Mouse (Mus musculus): ENCODE data around the gene Cdpf1. TPM values are rescaled to one million over a fixed set of nuclear protein-coding genes. Genes with fewer than 3 reads are reported as not detected.
A peak's percentile ranks its signal among the peaks of the same experiment; 100 is the strongest.

Cdpf1 gene
- total and polyA plus RNA-seq, 3 experiments = 10.9 to 14.7 (median 14.7) TPM

DNA sequence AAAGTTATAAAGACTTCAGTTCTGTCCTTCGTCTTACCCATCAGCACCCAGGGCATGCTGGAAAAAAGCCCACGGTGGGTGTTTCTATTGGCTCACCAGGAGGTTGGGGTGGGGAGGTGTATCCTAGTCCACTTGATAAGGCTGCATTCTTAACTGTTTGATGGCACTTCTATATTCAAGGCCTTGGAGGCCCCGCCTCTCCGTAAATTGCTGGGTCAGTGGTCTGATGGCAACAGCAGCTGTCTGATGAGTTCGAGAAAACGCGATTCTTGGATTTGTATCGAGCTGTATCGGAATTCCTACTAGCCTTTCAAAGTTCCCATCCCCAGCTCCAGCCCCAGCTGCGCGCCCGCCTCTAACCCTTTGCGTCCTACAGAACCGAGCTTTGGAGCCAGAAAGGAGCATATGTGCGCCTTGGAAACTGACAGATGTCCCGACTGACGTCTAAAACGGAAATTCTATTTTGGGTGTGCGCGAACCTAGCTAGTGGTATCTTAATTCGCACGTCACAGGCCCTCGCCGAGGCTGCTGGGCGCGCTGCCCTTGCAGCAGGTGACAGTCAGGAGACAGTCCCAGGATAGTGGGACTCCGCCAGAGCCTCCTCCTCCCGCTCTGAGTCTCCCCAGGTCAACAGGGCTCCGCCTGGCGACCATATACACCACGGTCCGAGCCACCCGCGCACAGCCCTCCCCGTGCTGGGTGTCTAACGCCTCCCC lies 533 bp downstream of the Cdpf1 start:
- peaks cover 26% of the 10 kb centered on the region for H3K36me3 ChIP-seq (replicated peaks)
- TF ChIP-seq GATA2 (IDR thresholded peaks at IDR 0.05; ENCODE audit: borderline replicate concordance, low read depth, low read length) (no peak), CTCF (IDR thresholded peaks at IDR 0.05; ENCODE audit: low read depth, low read length) (no peak), GATA1 (IDR thresholded peaks at IDR 0.05; ENCODE audit: borderline replicate concordance, low read length) (no peak), POLR2AphosphoS5 (IDR thresholded peaks at IDR 0.05; ENCODE audit: insufficient replicate concordance, low read depth, low read length) (no peak)
- ATAC-seq (ENCODE audit: extremely low read depth, insufficient number of reproducible peaks, low FRiP score, poor library complexity, severe bottlenecking) = peak; percentile 57

DNA sequence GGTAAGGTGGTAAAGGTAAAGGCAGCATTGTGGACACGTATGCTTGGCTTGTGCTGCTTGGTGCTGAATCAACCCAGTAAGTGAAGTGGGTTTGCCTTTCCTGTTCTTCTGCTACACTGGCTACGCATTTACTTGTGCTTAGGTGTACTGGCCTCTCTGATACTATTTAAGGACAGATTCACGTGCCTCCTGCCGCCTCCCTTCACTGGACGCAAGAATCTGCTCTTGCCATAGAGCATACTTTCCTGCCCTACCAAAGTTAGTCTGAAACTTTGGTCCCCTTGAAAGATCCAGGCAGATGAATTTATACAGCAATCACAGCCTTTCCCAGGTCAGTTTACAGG lies 1.1 kb downstream of the Cdpf1 start:
- Histone ChIP-seq H3K9me3 (replicated peaks) (no peaks in the 10 kb centered on the region), H3K4me1 (ENCODE audit: insufficient read depth, low read depth, low read length) (peaks cover 49% of the 10 kb centered on the region), H3K36me3 (replicated peaks) (peaks cover 26% of the 10 kb centered on the region), H3K27me3 (ENCODE audit: insufficient read depth, low read length) (peaks cover 5% of the 10 kb centered on the region; the same call in 1 of the 2 replicates), H3K4me3 (ENCODE audit: low read depth, low read length) (peak overlapping the region; percentile 86; the same call in 1 of the 2 replicates)
- TF ChIP-seq CTCF (IDR thresholded peaks at IDR 0.05; ENCODE audit: low read depth, low read length) = no peak
- no peak for TF ChIP-seq TAL1 (conservative IDR thresholded peaks at IDR 0.05; ENCODE audit: low read depth, low read length)
- TF ChIP-seq GATA2 (IDR thresholded peaks at IDR 0.05; ENCODE audit: borderline replicate concordance, low read depth, low read length) = no peak
- no peak for TF ChIP-seq POLR2AphosphoS5 (IDR thresholded peaks at IDR 0.05; ENCODE audit: insufficient replicate concordance, low read depth, low read length)
- TF ChIP-seq GATA1 (IDR thresholded peaks at IDR 0.05; ENCODE audit: borderline replicate concordance, low read length) = no peak
- DNase-seq (ENCODE audit: low spot score) (no peak), ATAC-seq (ENCODE audit: extremely low read depth, insufficient number of reproducible peaks, low FRiP score, poor library complexity, severe bottlenecking) (no peak)

More for the DNA sequence above, 533 bp downstream of the Cdpf1 start:
- peak overlapping the region; percentile 86 for H3K4me3 ChIP-seq (ENCODE audit: low read depth, low read length)
- DNase-seq (ENCODE audit: low spot score) = peak; percentile 60
- H3K27me3 ChIP-seq (ENCODE audit: insufficient read depth, low read length) = peaks cover 5% of the 10 kb centered on the region; the same call in 1 of the 2 replicates
- H3K9me3 ChIP-seq (replicated peaks) = no peaks in the 10 kb centered on the region
- H3K4me1 ChIP-seq (ENCODE audit: insufficient read depth, low read depth, low read length) = peaks cover 49% of the 10 kb centered on the region

DNA sequence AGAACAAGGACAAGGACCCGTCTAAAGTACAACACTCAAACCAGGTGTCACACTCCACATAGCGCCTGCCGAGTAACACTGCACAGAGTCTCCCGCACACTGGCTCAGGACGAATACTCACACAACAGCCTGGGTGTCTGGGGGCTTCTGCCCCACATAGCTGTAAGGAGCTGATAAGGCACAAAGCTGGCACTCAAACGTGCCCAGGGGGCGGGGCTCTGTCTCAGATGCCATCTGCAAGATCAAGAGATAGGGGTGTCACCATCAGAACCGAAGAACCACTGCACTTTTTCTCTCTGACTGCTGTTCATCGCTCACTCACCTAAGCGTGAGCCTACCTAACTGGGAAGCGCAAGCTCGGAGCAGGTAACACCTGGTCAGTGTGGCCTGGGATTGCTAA lies 2.4 kb downstream of the Cdpf1 start:
- ATAC-seq (ENCODE audit: extremely low read depth, insufficient number of reproducible peaks, low FRiP score, poor library complexity, severe bottlenecking) = no peak
- H3K4me1 ChIP-seq (ENCODE audit: insufficient read depth, low read depth, low read length) = peaks cover 49% of the 10 kb centered on the region

DNA sequence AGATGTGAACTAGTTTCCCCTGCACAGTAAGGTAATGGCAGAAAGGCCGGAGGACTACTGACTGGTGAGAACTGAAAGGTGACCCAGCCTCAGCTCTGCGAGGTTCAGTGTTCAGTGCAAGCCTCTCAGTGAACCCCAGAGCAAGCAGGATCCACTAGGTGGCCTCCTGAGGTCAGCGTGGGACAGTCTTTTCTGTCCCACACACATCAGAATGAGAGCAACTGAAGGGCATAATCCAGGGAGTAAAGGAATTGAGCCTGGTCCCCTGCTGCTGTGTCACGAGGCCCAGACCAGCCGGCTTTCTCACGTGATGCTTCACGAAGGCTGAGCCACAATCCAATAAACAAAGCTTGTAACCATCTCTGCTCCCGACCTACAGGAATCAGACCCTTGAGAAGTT lies 3.1 kb downstream of the Cdpf1 start:
- DNase-seq (ENCODE audit: low spot score) (no peak), ATAC-seq (ENCODE audit: extremely low read depth, insufficient number of reproducible peaks, low FRiP score, poor library complexity, severe bottlenecking) (no peak)
- Histone ChIP-seq H3K27me3 (ENCODE audit: insufficient read depth, low read length) (peaks cover 3% of the 10 kb centered on the region), H3K9me3 (replicated peaks) (no peaks in the 10 kb centered on the region), H3K4me3 (ENCODE audit: low read depth, low read length) (no peak overlapping the region), H3K36me3 (replicated peaks) (peaks cover 26% of the 10 kb centered on the region), H3K4me1 (ENCODE audit: insufficient read depth, low read depth, low read length) (peaks cover 43% of the 10 kb centered on the region)
- no peak for TF ChIP-seq GATA1 (IDR thresholded peaks at IDR 0.05; ENCODE audit: borderline replicate concordance, low read length)
- no peak for TF ChIP-seq GATA2 (IDR thresholded peaks at IDR 0.05; ENCODE audit: borderline replicate concordance, low read depth, low read length)
- TF ChIP-seq CTCF (IDR thresholded peaks at IDR 0.05; ENCODE audit: low read depth, low read length) = no peak
- no peak for TF ChIP-seq POLR2AphosphoS5 (IDR thresholded peaks at IDR 0.05; ENCODE audit: insufficient replicate concordance, low read depth, low read length)
- no peak for TF ChIP-seq TAL1 (conservative IDR thresholded peaks at IDR 0.05; ENCODE audit: low read depth, low read length)

More for the DNA sequence above, 2.4 kb downstream of the Cdpf1 start:
- Histone ChIP-seq H3K27me3 (ENCODE audit: insufficient read depth, low read length) (no peaks in the 10 kb centered on the region), H3K9me3 (replicated peaks) (no peaks in the 10 kb centered on the region), H3K36me3 (replicated peaks) (peaks cover 26% of the 10 kb centered on the region), H3K4me3 (ENCODE audit: low read depth, low read length) (no peak overlapping the region)
- no peak for DNase-seq (ENCODE audit: low spot score)
- TF ChIP-seq CTCF (IDR thresholded peaks at IDR 0.05; ENCODE audit: low read depth, low read length) (no peak), POLR2AphosphoS5 (IDR thresholded peaks at IDR 0.05; ENCODE audit: insufficient replicate concordance, low read depth, low read length) (no peak), GATA1 (IDR thresholded peaks at IDR 0.05; ENCODE audit: borderline replicate concordance, low read length) (no peak), TAL1 (conservative IDR thresholded peaks at IDR 0.05; ENCODE audit: low read depth, low read length) (no peak), GATA2 (IDR thresholded peaks at IDR 0.05; ENCODE audit: borderline replicate concordance, low read depth, low read length) (no peak)

DNA sequence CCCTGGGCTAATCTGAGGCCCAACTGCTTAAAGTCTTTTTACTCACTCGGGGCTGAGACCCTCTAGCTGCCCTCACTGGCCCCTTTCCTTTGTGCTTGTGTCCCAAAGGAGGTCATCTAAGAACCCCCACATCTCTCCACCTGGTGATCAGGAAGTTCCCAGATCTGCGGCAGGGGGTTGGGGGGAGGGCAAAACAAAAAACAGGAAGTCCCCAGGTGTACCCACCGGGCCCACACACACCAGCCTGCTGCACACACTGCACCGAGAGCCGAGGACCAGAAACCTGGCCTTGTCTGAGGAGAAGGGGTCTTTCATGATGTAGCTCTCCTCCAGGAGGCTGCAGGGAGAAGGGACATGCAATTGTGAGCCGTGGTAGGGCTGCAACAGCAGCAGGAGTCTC lies 3.5 kb downstream of the Cdpf1 start:
- Histone ChIP-seq H3K36me3 (replicated peaks) (peaks cover 26% of the 10 kb centered on the region), H3K27me3 (ENCODE audit: insufficient read depth, low read length) (peaks cover 7% of the 10 kb centered on the region), H3K9me3 (replicated peaks) (no peaks in the 10 kb centered on the region), H3K4me1 (ENCODE audit: insufficient read depth, low read depth, low read length) (peaks cover 39% of the 10 kb centered on the region), H3K4me3 (ENCODE audit: low read depth, low read length) (no peak overlapping the region)
- DNase-seq (ENCODE audit: low spot score) = no peak
- ATAC-seq (ENCODE audit: extremely low read depth, insufficient number of reproducible peaks, low FRiP score, poor library complexity, severe bottlenecking) = no peak
- TF ChIP-seq CTCF (IDR thresholded peaks at IDR 0.05; ENCODE audit: low read depth, low read length) (no peak), POLR2AphosphoS5 (IDR thresholded peaks at IDR 0.05; ENCODE audit: insufficient replicate concordance, low read depth, low read length) (no peak), TAL1 (conservative IDR thresholded peaks at IDR 0.05; ENCODE audit: low read depth, low read length) (no peak), GATA2 (IDR thresholded peaks at IDR 0.05; ENCODE audit: borderline replicate concordance, low read depth, low read length) (no peak), GATA1 (IDR thresholded peaks at IDR 0.05; ENCODE audit: borderline replicate concordance, low read length) (no peak)

DNA sequence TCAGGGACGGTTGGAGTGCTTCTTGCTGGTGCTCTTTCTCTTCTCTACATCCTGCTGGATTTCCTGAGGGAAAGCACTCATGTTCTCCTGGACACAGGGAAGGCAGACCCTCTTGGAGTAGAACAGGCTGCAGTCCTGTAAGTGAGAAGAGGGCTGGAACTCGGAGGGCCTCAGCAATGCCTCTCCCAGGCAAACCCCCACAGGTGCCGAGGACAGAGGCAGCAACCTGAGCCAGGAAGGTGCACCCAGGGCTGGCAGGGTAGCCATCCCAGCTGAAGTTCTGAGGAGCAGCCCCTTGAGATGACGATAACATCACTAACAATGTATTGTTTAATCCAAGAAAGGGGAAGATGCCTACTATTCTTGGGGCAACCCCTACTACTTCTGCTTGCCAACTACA lies 4.1 kb downstream of the Cdpf1 start:
- no peak for ATAC-seq (ENCODE audit: extremely low read depth, insufficient number of reproducible peaks, low FRiP score, poor library complexity, severe bottlenecking)
- Histone ChIP-seq H3K36me3 (replicated peaks) (peaks cover 26% of the 10 kb centered on the region), H3K27me3 (ENCODE audit: insufficient read depth, low read length) (peaks cover 13% of the 10 kb centered on the region), H3K4me3 (ENCODE audit: low read depth, low read length) (no peak overlapping the region), H3K9me3 (replicated peaks) (no peaks in the 10 kb centered on the region), H3K4me1 (ENCODE audit: insufficient read depth, low read depth, low read length) (peaks cover 36% of the 10 kb centered on the region)
- TF ChIP-seq GATA2 (IDR thresholded peaks at IDR 0.05; ENCODE audit: borderline replicate concordance, low read depth, low read length) (no peak), TAL1 (conservative IDR thresholded peaks at IDR 0.05; ENCODE audit: low read depth, low read length) (no peak), CTCF (IDR thresholded peaks at IDR 0.05; ENCODE audit: low read depth, low read length) (no peak), POLR2AphosphoS5 (IDR thresholded peaks at IDR 0.05; ENCODE audit: insufficient replicate concordance, low read depth, low read length) (no peak), GATA1 (IDR thresholded peaks at IDR 0.05; ENCODE audit: borderline replicate concordance, low read length) (no peak)
- DNase-seq (ENCODE audit: low spot score) = no peak
